Mouse (Mus musculus): ENCODE results near the gene Stap1. TPM values are rescaled to one million over a fixed set of nuclear protein-coding genes. Genes with fewer than 3 reads are reported as not detected.
A peak's percentile ranks its signal among the peaks of the same experiment; 100 is the strongest.

Stap1 gene
- total RNA-seq (2014; rRNA removed) (not detected in 2 replicates), polyA plus RNA-seq (2015; fragmentation: Nextera tagmentation; extraction: Ambion mirVana) (0.86 and 1.1 TPM in 2 replicates)

- TF ChIP-seq CTCF (IDR thresholded peaks at IDR 0.05; ENCODE audit: low read depth), result no peak
- Histone ChIP-seq H3K4me2 (ENCODE audit: low read depth, low read length) (no peak within 1 kb of the TSS), H3K36me3 (ENCODE audit: insufficient read depth, low read length) (no peaks in the 10 kb centered on the region), H3K4me3 (ENCODE audit: low read length) (no peak within 1 kb of the TSS), H3K27me3 (ENCODE audit: insufficient read depth, low read length) (no peaks in the 10 kb centered on the region), H3K27ac (no peak within 1 kb of the TSS), H3K9me3 (ENCODE audit: low read length) (no peaks in the 10 kb centered on the region), H3K9ac (replicated peaks; ENCODE audit: low read length) (no peak within 1 kb of the TSS), H3K4me1 (ENCODE audit: insufficient read depth, low read length) (no peaks in the 10 kb centered on the region)
- ATAC-seq, result no peak
- DNase-seq (ENCODE audit: low spot score), result no peak
- 84% methylated on average over 7 of the region's 7 CpGs for WGBS
Measured at GRCm38 (mm10) chr5:86071538-86071937, at the start of gene Stap1. Gene Stap1 (plus strand): TSS chr5:86071746.

DNA sequence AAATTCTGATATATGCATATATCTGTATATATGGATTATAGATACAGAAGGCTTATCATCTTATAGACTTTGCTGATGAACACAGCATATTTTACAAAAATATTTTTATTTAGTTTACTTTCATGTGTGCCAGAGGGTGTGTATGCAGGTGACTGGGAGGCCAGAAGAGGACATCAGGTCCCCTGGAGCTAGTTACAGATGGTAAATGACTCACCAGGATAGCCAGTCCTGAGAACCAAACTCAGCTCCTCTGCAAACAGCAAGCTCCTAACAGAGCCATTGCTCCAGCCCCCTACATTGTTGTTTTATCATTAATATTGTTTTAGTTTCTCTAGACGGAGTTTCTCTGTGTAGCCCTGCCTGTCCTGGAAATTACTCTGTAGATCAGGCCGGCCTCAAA is 41.7 kb upstream of the Stap1 start:
- no peaks in the 10 kb centered on the region for H3K27me3 ChIP-seq (ENCODE audit: insufficient read depth, low read length)
- no peak overlapping the region for H3K4me2 ChIP-seq (ENCODE audit: low read depth, low read length)
- no peaks in the 10 kb centered on the region for H3K9me3 ChIP-seq (ENCODE audit: low read length)
- no peak for TF ChIP-seq CTCF (IDR thresholded peaks at IDR 0.05; ENCODE audit: low read depth)
- 80% methylated on average over 2 of the region's 2 CpGs for WGBS
- DNase-seq (ENCODE audit: low spot score), result no peak
- H3K27ac ChIP-seq, result no peak overlapping the region
- H3K9ac ChIP-seq (replicated peaks; ENCODE audit: low read length), result no peak overlapping the region
- H3K4me1 ChIP-seq (ENCODE audit: insufficient read depth, low read length), result no peaks in the 10 kb centered on the region
- H3K4me3 ChIP-seq (ENCODE audit: low read length), result no peak overlapping the region
- no peak for ATAC-seq
- peaks cover 15% of the 10 kb centered on the region for H3K36me3 ChIP-seq (ENCODE audit: insufficient read depth, low read length)

DNA sequence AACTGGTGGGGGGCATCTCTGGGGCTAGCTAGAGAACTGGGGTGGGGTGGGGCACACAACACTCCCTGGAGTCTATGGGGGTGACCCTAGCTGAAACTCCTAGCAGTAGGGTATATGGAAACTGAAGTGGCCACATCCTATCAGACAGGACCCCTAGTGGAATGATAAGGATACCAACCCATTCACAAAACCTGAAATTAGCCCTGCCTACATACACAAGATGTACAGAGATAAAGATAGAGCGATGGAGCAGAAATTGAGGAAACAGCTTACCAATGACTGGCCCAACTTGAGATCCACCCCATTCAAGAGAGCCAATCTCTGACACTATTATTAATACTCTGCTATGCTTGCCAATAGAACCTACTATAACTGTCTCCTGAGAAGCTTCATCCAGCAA is 8.0 kb upstream of the Stap1 start:
- no peak overlapping the region for H3K4me3 ChIP-seq (ENCODE audit: low read length)
- no peak for TF ChIP-seq CTCF (IDR thresholded peaks at IDR 0.05; ENCODE audit: low read depth)
- no peaks in the 10 kb centered on the region for H3K9me3 ChIP-seq (ENCODE audit: low read length)
- H3K36me3 ChIP-seq (ENCODE audit: insufficient read depth, low read length), result no peaks in the 10 kb centered on the region; the same call in 1 of the 2 replicates
- 96% methylated on average over 1 of the region's 1 CpGs for WGBS
- no peak overlapping the region for H3K27ac ChIP-seq
- H3K4me2 ChIP-seq (ENCODE audit: low read depth, low read length), result peak overlapping the region; percentile 68; the same call in 1 of the 2 replicates
- no peak for DNase-seq (ENCODE audit: low spot score)
- no peak overlapping the region for H3K9ac ChIP-seq (replicated peaks; ENCODE audit: low read length)
- H3K4me1 ChIP-seq (ENCODE audit: insufficient read depth, low read length), result peaks cover 11% of the 10 kb centered on the region; the same call in 1 of the 2 replicates
- ATAC-seq, result no peak
- H3K27me3 ChIP-seq (ENCODE audit: insufficient read depth, low read length), result no peaks in the 10 kb centered on the region

DNA sequence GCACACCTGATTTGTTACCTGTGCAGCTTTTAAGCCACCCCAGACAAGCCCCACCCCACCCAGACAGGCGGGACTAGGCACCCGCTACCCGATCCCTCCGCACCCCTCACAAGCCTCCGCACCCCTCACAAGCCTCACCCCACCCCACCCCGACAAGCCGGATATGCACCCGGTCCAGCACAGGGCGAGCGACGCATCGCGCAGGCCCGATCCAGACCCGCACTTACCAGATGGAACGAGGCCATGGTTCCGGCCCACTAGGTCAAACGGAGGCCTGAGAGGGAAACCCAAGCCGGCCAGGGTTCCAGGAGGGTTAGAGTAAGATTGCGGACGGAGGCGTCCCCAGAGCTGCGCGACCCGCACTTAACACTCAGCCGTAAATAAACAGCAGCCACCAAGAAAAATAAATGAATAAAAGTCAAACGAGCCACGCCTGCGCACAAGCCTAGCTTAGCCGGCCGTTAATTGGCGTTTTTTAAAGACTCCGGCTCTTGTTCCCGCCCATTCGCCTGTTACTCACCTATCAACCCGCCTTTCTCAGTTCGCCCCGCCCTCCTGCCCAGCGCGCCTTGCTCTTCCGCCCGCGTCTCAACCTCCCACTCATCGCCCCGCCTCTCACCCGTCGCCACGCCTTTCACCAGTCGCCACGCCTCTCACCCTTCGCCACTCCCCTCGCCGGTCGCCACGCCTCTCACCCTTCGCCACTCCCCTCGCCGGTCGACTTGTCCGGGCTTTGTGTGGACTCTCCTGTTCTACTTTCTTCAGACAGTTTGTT is 6.3 kb upstream of the Stap1 start, which contains the start of gene Cenpc1:
TSS of gene Cenpc1 (minus strand) at position 483 of the 775 bp plus-strand sequence.
- peak; percentile 97 for DNase-seq (ENCODE audit: low spot score)
- peak within 1 kb of the TSS; percentile 81 for H3K9ac ChIP-seq (replicated peaks; ENCODE audit: low read length)
- TF ChIP-seq CTCF (IDR thresholded peaks at IDR 0.05; ENCODE audit: low read depth), result no peak
- peaks cover 11% of the 10 kb centered on the region; the same call in 1 of the 2 replicates for H3K4me1 ChIP-seq (ENCODE audit: insufficient read depth, low read length)
- H3K9me3 ChIP-seq (ENCODE audit: low read length), result no peaks in the 10 kb centered on the region
- H3K27me3 ChIP-seq (ENCODE audit: insufficient read depth, low read length), result no peaks in the 10 kb centered on the region
- no peaks in the 10 kb centered on the region for H3K36me3 ChIP-seq (ENCODE audit: insufficient read depth, low read length)
- H3K4me2 ChIP-seq (ENCODE audit: low read depth, low read length), result peak within 1 kb of the TSS; percentile 68
- peak; percentile 97 for ATAC-seq
- peak within 1 kb of the TSS; percentile 88 for H3K27ac ChIP-seq
- H3K4me3 ChIP-seq (ENCODE audit: low read length), result peak within 1 kb of the TSS; percentile 91
- under 1% methylated on average over 59 of the region's 60 CpGs for WGBS

DNA sequence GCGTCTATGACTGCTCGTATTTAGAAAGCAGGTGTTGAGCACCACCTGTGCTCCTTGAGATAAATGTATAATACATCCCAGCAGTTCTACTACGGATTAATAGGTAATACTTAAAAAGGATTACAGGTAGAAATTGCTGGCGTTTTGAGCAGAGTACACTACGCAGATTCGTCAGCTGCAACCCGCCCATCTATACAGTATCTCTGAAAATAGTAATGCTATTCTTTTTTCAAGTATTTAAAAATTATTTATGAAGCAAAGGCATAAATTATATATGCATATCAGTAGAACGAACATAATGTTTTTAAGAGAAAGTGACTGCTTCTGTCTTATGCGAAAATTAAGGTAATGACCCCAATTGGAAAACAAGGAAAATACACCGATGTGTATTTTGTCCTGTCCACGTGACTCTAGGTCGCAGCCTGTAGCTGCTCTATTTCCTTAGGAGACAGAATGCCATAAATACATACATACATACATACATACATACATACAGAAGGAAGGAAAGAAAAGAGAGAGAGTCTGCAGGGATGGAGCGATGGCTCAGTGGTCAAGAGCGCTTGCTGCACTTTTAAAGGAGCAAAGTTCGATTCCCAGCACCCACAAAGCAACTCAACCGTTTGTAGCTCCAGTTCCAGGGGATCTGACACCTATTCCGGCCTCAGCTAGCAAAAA is 5.5 kb upstream of the Stap1 start:
- Histone ChIP-seq H3K4me3 (ENCODE audit: low read length) (peak overlapping the region; percentile 91), H3K27ac (peak overlapping the region; percentile 88; the same call in 1 of the 2 replicates), H3K9ac (replicated peaks; ENCODE audit: low read length) (0 out of 2 replicates have a peak overlapping the region, but pooled peaks have one; percentile 25), H3K4me1 (ENCODE audit: insufficient read depth, low read length) (peaks cover 11% of the 10 kb centered on the region; the same call in 1 of the 2 replicates), H3K4me2 (ENCODE audit: low read depth, low read length) (peak overlapping the region; percentile 68), H3K36me3 (ENCODE audit: insufficient read depth, low read length) (no peaks in the 10 kb centered on the region), H3K27me3 (ENCODE audit: insufficient read depth, low read length) (no peaks in the 10 kb centered on the region), H3K9me3 (ENCODE audit: low read length) (no peaks in the 10 kb centered on the region)
- peak; percentile 14 for ATAC-seq
- TF ChIP-seq CTCF (IDR thresholded peaks at IDR 0.05; ENCODE audit: low read depth), result no peak
- WGBS, result under 1% methylated on average over 17 of the region's 17 CpGs
- DNase-seq (ENCODE audit: low spot score), result no peak

DNA sequence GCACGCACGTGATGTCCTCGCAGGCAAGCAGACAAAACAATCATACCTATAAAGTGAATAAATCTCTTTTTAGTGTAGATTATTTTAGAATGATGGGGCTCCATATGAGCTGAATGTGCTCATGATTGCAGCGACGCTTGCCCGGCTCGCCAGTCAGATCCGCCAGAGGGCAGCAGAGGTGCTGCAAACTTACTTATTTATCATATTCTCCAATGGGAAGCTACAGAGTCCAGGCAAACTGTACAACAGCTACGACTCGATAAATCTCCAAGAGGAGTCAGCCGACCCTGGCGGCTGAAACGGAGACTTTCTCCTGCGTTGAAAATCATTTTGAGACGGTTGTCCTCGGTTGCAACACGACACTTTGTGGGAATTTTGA is 5.0 kb upstream of the Stap1 start:
- ATAC-seq (peak; percentile 27), DNase-seq (ENCODE audit: low spot score) (peak; percentile 90)
- H3K4me2 ChIP-seq (ENCODE audit: low read depth, low read length), result peak overlapping the region; percentile 68
- H3K27ac ChIP-seq, result peak overlapping the region; percentile 88; the same call in 1 of the 2 replicates
- H3K4me1 ChIP-seq (ENCODE audit: insufficient read depth, low read length), result peaks cover 11% of the 10 kb centered on the region; the same call in 1 of the 2 replicates
- 0% methylated on average over 17 of the region's 17 CpGs for WGBS
- peak overlapping the region; percentile 91 for H3K4me3 ChIP-seq (ENCODE audit: low read length)
- 0 out of 2 replicates have a peak overlapping the region, but pooled peaks have one; percentile 31 for H3K9ac ChIP-seq (replicated peaks; ENCODE audit: low read length)
- H3K36me3 ChIP-seq (ENCODE audit: insufficient read depth, low read length), result no peaks in the 10 kb centered on the region
- H3K27me3 ChIP-seq (ENCODE audit: insufficient read depth, low read length), result no peaks in the 10 kb centered on the region
- peak; percentile 87 for TF ChIP-seq CTCF (IDR thresholded peaks at IDR 0.05; ENCODE audit: low read depth)
- H3K9me3 ChIP-seq (ENCODE audit: low read length), result no peaks in the 10 kb centered on the region
